Mouse (Mus musculus) embryonic facial prominence, embryonic 12.5 days (tissue): ENCODE data around the gene Gabbr1. TPM values are rescaled to one million over a fixed set of nuclear protein-coding genes. Genes with fewer than 3 reads are reported as not detected.

Experiments used
- ATAC-seq: fragments of 200-750 bp; cut with Nextera tagmentation; 2 replicates; pipeline ENCODE4 v1.8.0; 2017; ENCODE audit not compliant: insufficient number of reproducible peaks, insufficient read depth, low FRiP score, low TSS enrichment
- H3K27ac ChIP-seq: fragments of 300-500 bp; sonication (generic); 2 replicates; pipeline ENCODE4 v1.5.1; 2016; ENCODE audit warnings: mild to moderate bottlenecking
- H3K27me3 ChIP-seq: fragments of 300-500 bp; sonication (generic); 2 replicates; pipeline ENCODE4 v1.6.1; 2016; ENCODE audit warnings: mild to moderate bottlenecking, moderate library complexity
- H3K36me3 ChIP-seq: fragments of 300-500 bp; sonication (generic); 2 replicates; pipeline ENCODE4 v1.6.1; 2016; ENCODE audit warnings: mild to moderate bottlenecking
- H3K4me1 ChIP-seq: fragments of 300-500 bp; sonication (generic); 2 replicates; pipeline ENCODE4 v1.6.1; 2016
- H3K4me2 ChIP-seq: fragments of 300-500 bp; sonication (generic); replicated peaks from 2 replicates; pipeline ENCODE4 v1.6.1; 2016; ENCODE audit warnings: mild to moderate bottlenecking, moderate library complexity
- H3K4me3 ChIP-seq: fragments of 300-500 bp; sonication (generic); 2 replicates; pipeline ENCODE4 v1.5.1; 2016; ENCODE audit warnings: mild to moderate bottlenecking
- H3K9ac ChIP-seq: fragments of 300-500 bp; sonication (generic); 2 replicates; pipeline ENCODE4 v1.6.1; 2016; ENCODE audit warnings: mild to moderate bottlenecking, moderate library complexity
- H3K9me3 ChIP-seq: fragments of 300-500 bp; sonication (generic); 2 replicates; pipeline ENCODE4 v1.6.1; 2016; ENCODE audit warnings: mild to moderate bottlenecking, moderate library complexity
- whole genome bisulfite sequencing: fragments of 180-500 bp; shearing (Covaris S2); methylation state at CpG from one replicate; pipeline ENCODE4 v1.1.7; 2016; 5-methylcytosine and 5-hydroxymethylcytosine counted together
- polyA plus RNA-seq: library from polyadenylated mRNA; unstranded; fragments of >200 nt; fragmentation: Nextera tagmentation; extraction: Ambion mirVana; gene quantifications from 2 replicates; pipeline ENCODE4 v1.2.1, GENCODE M21; 2016

The Gabbr1 gene
- polyA plus RNA-seq, 1 experiment from 2014 or later = 19.8 TPM

DNA sequence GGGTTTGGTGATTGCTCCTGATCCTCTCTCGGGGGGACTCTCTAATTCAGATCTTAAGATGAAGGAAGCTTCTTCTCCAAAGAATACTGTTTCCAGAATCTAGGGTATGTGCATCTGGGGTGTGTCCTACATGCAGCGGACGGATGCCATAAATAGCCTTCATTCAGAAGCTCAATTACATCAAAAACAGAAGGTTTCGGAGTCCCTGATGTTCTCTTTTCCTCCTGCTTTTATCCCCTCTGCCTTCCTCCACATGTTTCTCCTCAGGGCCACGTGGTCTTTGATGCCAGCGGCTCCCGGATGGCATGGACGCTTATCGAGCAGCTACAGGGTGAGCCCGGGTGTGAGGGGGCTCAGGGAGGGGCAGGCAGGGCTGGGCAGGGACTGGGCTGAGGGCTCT, 17.3 kb downstream of the Gabbr1 start:
- no peak overlapping the region for H3K4me2 ChIP-seq
- no peaks in the 10 kb centered on the region for H3K4me1 ChIP-seq
- H3K4me3 ChIP-seq = no peak overlapping the region
- no peak overlapping the region for H3K27ac ChIP-seq
- H3K9ac ChIP-seq = no peak overlapping the region
- no peaks in the 10 kb centered on the region for H3K9me3 ChIP-seq
- 65% methylated on average over 10 of the region's 10 CpGs for WGBS
- peaks cover 87% of the 10 kb centered on the region for H3K36me3 ChIP-seq
- no peak for ATAC-seq
- no peaks in the 10 kb centered on the region for H3K27me3 ChIP-seq

DNA sequence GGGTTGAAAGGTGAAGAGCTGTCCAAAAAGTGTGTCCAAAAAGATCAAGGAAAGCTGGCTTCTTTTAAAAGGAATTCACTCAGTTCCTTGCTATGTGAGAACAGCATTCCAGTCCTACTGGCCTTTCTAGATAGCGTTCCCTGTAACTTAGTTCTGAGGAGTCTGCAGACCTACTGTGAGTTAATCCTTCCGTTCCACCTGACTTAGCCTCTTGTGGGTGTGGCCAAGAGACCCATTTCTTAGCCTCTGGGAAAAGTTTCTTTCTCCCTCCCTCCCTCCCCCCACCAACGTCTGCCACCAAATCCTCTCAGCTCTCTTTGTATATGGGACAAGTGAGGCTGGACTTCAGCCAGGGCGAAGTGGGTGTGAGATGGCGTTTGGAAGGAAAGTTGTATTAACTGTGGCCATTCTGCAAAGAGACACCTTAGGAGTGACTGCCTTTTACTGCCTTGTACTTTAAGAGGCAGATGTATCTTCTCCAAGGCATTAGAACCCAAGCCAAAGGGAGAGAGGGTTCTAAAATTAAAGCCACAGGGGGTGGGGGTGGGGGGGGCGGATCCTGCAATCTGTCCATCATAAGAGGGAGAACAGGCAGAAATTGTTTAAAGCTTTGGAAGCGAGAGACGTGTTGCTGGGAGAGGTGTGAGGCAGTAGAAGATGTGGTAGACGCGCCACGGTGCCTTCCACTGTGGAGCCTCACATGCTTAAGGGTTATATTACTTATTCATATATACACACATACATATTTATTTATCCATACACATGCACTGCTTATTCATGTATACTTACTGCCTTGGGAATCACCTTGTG, 18.1 kb downstream of the Gabbr1 start:
- Histone ChIP-seq H3K27ac (no peak overlapping the region), H3K9me3 (no peaks in the 10 kb centered on the region), H3K9ac (no peak overlapping the region), H3K27me3 (no peaks in the 10 kb centered on the region), H3K4me2 (no peak overlapping the region), H3K4me3 (no peak overlapping the region), H3K4me1 (no peaks in the 10 kb centered on the region), H3K36me3 (peaks cover 91% of the 10 kb centered on the region)
- WGBS = 78% methylated on average over 11 of the region's 11 CpGs
- ATAC-seq = no peak

DNA sequence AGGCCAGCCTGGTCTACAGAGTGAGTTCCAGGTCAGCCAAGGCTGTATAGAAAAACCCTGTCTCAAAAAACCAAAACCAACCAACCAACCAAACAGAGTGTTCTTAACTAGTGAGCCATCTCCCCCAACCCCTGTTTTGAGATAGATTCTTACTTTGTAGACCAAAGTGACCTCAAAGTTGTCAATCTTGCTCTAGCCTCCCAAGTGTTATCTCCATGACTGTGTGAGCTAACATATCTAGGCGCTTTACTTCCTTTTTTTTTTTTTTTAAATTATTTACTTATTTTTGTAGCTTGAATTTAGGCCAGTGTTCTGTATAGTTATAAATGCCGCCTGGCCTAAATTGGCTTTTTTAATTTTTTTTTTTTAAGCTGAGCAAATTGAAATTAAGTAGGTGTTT, 20.2 kb downstream of the Gabbr1 start:
- H3K4me1 ChIP-seq = no peaks in the 10 kb centered on the region
- H3K9me3 ChIP-seq = no peaks in the 10 kb centered on the region
- peaks cover 97% of the 10 kb centered on the region for H3K36me3 ChIP-seq
- no peak for ATAC-seq
- H3K9ac ChIP-seq = no peak overlapping the region
- H3K4me3 ChIP-seq = no peak overlapping the region
- H3K27me3 ChIP-seq = no peaks in the 10 kb centered on the region
- 88% methylated on average over 2 of the region's 2 CpGs for WGBS
- H3K4me2 ChIP-seq = no peak overlapping the region
- no peak overlapping the region for H3K27ac ChIP-seq

DNA sequence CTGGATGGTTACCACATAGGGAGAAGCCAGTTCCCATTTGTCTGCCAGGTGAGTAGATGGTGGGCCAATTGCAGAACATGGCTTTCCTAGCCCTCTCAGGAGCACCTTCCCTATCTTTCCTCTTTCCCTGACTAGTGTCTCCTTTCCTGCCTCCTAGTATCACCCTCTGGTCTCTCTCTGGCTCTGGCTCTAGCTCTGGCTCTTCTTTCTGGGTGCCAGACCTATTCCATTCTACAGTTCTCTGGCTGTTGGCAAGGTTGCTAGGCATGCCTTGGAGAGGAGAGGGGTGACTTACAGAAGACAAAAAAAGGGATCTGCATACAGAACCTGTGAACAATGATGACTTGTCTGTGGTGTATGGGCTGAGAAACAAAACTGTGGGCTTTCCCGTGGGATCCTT, 22.1 kb downstream of the Gabbr1 start:
- Histone ChIP-seq H3K9me3 (no peaks in the 10 kb centered on the region), H3K27ac (no peak overlapping the region), H3K4me1 (no peaks in the 10 kb centered on the region), H3K27me3 (no peaks in the 10 kb centered on the region), H3K4me2 (no peak overlapping the region), H3K4me3 (no peak overlapping the region), H3K9ac (no peak overlapping the region), H3K36me3 (peaks cover 97% of the 10 kb centered on the region)
- 84% methylated on average over 1 of the region's 1 CpGs for WGBS
- no peak for ATAC-seq

DNA sequence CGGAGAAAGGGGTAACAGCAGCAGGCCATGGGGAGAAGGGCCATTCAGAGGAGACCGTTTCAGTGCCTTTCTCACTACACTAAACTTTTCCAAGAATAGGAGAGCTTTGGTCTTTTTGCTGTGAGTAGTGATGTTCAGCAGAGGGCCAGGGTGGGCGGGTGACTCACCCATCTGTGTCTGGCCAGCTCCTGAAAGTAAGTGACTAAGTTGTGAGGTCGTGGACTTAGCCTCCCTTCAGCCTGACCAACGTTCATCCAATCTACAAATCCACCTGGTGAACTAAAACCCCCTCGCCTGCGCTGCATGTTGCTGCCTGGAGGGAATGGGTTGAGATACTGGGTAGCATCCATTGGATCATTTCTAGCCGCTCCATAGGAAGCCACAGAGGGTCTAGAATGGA, 24.4 kb downstream of the Gabbr1 start:
- H3K4me3 ChIP-seq = no peak overlapping the region
- H3K9ac ChIP-seq = no peak overlapping the region
- no peaks in the 10 kb centered on the region for H3K4me1 ChIP-seq
- H3K9me3 ChIP-seq = no peaks in the 10 kb centered on the region
- H3K27ac ChIP-seq = no peak overlapping the region
- no peak for ATAC-seq
- peaks cover 95% of the 10 kb centered on the region for H3K36me3 ChIP-seq
- no peak overlapping the region for H3K4me2 ChIP-seq
- no peaks in the 10 kb centered on the region for H3K27me3 ChIP-seq
- whole genome bisulfite sequencing = 90% methylated on average over 8 of the region's 8 CpGs

DNA sequence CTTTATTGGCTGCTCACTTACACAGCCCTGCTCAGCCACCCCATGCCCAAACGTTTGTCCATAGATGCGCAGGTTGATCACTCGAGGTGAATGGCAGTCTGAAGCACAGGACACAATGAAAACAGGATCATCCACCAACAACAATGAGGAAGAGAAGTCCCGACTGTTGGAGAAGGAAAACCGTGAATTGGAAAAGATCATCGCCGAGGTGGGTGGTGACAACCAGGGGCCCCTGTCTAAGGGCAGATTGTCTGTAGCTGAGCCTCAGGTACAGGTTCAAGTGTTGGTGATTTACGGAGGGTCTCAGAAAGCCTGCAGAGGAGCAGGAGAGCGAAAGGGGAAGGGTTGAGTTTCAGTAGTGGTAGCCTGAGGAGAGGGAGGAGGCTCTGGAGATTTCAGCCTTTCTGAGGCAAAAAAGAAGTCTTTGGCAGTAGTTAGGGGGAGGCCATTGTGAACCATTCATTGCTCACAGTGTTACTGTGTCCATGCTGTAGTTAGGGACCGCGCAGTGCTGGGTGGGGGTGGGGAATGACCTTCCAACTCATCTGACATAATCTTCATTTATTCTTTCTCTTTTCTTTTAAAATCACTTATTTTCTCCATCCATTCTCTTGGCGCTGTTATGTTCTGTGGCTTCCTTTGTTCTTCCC, 26.4 kb downstream of the Gabbr1 start:
- H3K27me3 ChIP-seq = no peaks in the 10 kb centered on the region
- H3K9me3 ChIP-seq = no peaks in the 10 kb centered on the region
- no peak overlapping the region for H3K4me3 ChIP-seq
- H3K4me2 ChIP-seq = no peak overlapping the region
- no peak overlapping the region for H3K27ac ChIP-seq
- H3K9ac ChIP-seq = no peak overlapping the region
- H3K4me1 ChIP-seq = no peaks in the 10 kb centered on the region
- 78% methylated on average over 12 of the region's 12 CpGs for WGBS
- no peak for ATAC-seq
- peaks cover 82% of the 10 kb centered on the region for H3K36me3 ChIP-seq

DNA sequence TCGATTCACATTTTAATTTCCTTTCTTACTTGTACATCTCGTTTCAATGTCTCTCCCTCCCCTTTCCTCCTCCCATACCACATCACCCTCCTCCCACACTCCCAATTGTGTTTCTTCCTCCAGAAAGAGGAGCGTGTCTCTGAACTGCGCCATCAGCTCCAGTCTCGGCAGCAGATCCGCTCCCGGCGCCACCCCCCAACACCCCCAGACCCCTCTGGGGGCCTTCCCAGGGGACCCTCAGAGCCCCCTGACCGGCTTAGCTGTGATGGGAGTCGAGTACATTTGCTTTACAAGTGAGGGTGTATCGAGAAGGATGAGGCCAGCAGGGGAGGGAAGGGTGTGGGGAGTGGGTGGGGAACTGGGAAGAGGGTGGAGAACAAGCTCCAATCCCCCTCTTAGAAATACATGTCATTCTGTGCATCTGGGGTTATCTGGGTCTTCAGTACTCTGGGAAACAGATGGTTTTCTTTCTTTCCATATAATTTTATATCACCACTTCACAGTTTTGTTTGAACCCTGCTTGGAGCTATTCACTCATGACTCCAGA, 27.0 kb downstream of the Gabbr1 start:
- H3K9ac ChIP-seq = no peak overlapping the region
- no peak overlapping the region for H3K4me3 ChIP-seq
- H3K4me2 ChIP-seq = no peak overlapping the region
- no peaks in the 10 kb centered on the region for H3K9me3 ChIP-seq
- ATAC-seq = no peak
- 70% methylated on average over 11 of the region's 11 CpGs for WGBS
- H3K36me3 ChIP-seq = peaks cover 76% of the 10 kb centered on the region
- no peaks in the 10 kb centered on the region for H3K27me3 ChIP-seq
- no peak overlapping the region for H3K27ac ChIP-seq
- no peaks in the 10 kb centered on the region for H3K4me1 ChIP-seq

DNA sequence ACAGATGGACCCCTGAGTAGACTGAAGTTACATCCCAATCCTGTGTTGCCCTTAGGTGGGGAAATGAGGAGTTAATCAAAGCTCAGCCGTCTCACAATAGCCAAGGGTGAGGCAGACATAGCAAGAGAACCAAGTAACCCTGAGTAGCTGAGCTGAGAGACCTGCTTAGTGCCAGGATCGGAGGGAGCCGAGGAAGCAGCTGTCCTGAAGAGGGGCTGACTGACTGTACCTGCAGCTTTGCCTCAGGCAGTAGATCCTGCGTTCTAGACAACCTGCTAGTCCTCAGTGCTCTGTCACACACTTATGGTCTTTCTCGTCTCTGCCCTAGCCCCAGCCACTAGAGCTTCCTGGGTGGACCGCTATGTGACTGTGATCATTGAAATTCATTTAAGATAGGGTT, 29.4 kb downstream of the Gabbr1 start:
- Histone ChIP-seq H3K27ac (no peak overlapping the region), H3K27me3 (no peaks in the 10 kb centered on the region), H3K4me1 (peaks cover 8% of the 10 kb centered on the region; the same call in 1 of the 2 replicates), H3K9ac (no peak overlapping the region), H3K4me3 (no peak overlapping the region), H3K36me3 (peaks cover 53% of the 10 kb centered on the region), H3K4me2 (no peak overlapping the region), H3K9me3 (no peaks in the 10 kb centered on the region)
- WGBS = 91% methylated on average over 6 of the region's 6 CpGs
- ATAC-seq = no peak

DNA sequence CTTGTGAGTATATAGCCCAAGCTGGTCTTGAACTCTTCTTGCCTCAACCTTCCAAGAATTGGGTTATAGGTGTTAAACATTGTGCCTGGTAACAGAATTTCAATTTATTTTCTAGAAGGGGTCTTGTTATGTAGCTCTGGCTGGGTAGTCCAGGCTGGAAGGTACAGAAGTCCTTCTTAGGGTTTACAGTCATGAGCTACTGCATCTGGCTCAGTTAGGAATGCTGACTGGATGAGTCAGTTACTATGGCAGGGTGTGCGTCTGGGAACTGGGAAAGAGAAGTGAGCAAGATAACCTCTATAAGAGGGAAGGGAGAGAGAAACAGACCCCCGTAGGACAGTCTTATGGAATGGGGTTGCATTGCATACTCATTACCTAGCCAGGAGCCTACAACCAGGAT, 30.0 kb downstream of the Gabbr1 start:
- WGBS = 93% methylated on average over 2 of the region's 2 CpGs

DNA sequence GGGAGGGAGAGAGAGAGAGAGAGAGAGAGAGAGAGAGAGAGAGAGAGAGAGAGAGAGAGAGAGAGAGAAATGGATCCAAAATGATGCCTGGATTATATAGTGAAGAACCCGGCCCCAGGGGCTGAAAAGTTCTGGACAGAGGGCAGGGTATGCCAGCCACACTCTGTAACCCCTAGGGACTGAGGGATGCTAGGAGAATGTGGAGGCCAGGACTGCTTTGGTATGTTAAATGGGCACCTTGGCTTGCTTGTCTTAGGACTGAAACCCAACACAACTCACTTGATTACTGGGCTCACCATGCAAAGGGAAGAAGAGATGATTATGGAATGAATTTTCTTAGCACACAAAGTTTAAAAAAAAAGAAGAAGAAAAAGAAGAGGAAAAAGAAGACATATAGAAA, 32.4 kb downstream of the Gabbr1 start:
- peaks cover 8% of the 10 kb centered on the region; the same call in 1 of the 2 replicates for H3K4me1 ChIP-seq
- H3K27ac ChIP-seq = no peak overlapping the region
- no peaks in the 10 kb centered on the region for H3K27me3 ChIP-seq
- ATAC-seq = no peak
- H3K36me3 ChIP-seq = peaks cover 25% of the 10 kb centered on the region
- no peak overlapping the region for H3K4me2 ChIP-seq
- H3K9me3 ChIP-seq = no peaks in the 10 kb centered on the region
- no peak overlapping the region for H3K4me3 ChIP-seq
- 29% methylated on average over 1 of the region's 1 CpGs for WGBS
- no peak overlapping the region for H3K9ac ChIP-seq

More for the DNA sequence above, 30.0 kb downstream of the Gabbr1 start:
- Histone ChIP-seq H3K9me3 (no peaks in the 10 kb centered on the region), H3K9ac (no peak overlapping the region), H3K27me3 (no peaks in the 10 kb centered on the region), H3K4me2 (no peak overlapping the region), H3K4me1 (peaks cover 8% of the 10 kb centered on the region; the same call in 1 of the 2 replicates), H3K4me3 (no peak overlapping the region), H3K36me3 (peaks cover 47% of the 10 kb centered on the region), H3K27ac (no peak overlapping the region)
- no peak for ATAC-seq

DNA sequence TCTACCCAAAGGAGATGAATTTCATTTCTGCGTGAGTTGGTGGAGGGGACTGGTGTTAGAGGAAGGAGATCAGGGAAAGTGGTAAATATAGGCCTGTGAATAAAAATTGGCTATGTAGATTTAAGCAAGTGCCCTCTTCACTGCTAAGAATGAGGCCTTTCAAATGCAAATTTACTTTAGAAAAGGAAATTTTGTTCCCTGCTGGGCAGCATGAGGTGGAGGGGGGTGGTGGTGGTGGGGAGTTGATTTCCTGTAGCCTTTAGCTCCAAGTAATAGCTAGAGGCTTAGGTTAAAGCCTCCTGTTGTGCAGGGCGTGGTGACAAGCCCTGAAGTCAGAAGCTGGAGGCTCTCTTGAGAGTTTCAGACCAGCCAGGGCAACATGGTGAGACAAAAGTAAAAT, 33.2 kb downstream of the Gabbr1 start:
- no peak overlapping the region for H3K4me3 ChIP-seq
- H3K27ac ChIP-seq = no peak overlapping the region
- H3K4me2 ChIP-seq = no peak overlapping the region
- WGBS = 14% methylated on average over 2 of the region's 2 CpGs
- peaks cover 8% of the 10 kb centered on the region; the same call in 1 of the 2 replicates for H3K4me1 ChIP-seq
- peaks cover 17% of the 10 kb centered on the region; the same call in 1 of the 2 replicates for H3K36me3 ChIP-seq
- H3K27me3 ChIP-seq = no peaks in the 10 kb centered on the region
- ATAC-seq = no peak
- no peaks in the 10 kb centered on the region for H3K9me3 ChIP-seq
- no peak overlapping the region for H3K9ac ChIP-seq

DNA sequence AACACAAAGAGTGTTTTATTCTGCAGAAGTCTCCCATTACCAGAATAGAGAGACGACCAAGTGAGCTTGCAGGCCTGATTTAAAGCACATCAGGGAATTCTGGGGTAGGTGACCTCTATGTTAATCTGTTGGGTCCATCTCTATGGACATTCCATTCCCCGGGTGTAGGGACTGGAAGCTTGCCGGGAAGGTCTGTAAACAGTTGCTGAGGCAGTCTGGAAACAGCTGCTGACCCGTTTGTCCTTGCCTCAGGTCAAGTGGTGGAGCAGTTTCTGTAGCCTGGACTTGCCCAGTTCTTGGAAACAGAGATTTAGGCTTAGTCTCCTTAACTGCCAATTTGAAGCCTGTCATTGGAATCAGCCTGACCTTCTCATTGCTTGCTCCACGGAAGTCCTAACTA, 34.4 kb downstream of the Gabbr1 start:
- H3K27me3 ChIP-seq = no peaks in the 10 kb centered on the region
- no peak for ATAC-seq
- H3K4me3 ChIP-seq = no peak overlapping the region
- 15% methylated on average over 5 of the region's 5 CpGs for WGBS
- H3K9ac ChIP-seq = no peak overlapping the region
- H3K27ac ChIP-seq = no peak overlapping the region
- no peaks in the 10 kb centered on the region for H3K9me3 ChIP-seq
- H3K4me2 ChIP-seq = no peak overlapping the region
- 0 out of 2 replicates have a peak, but pooled peaks cover 7% of the 10 kb centered on the region for H3K36me3 ChIP-seq
- H3K4me1 ChIP-seq = peaks cover 8% of the 10 kb centered on the region; the same call in 1 of the 2 replicates
